Mouse (Mus musculus): ENCODE results near the gene Serpina9.

Gene Serpina9

GRCm38 (mm10) chr12:104013620-104014019 is at the start of gene Serpina9:
Gene Serpina9 (minus strand): TSS chr12:104013755.
- TF ChIP-seq CTCF (conservative IDR thresholded peaks at IDR 0.05; ENCODE audit: low read length) (no peak), NANOG (IDR thresholded peaks at IDR 0.05; ENCODE audit: borderline replicate concordance, low read length) (no peak), POU5F1 (IDR thresholded peaks at IDR 0.05; ENCODE audit: borderline replicate concordance, low read length) (no peak)

GRCm38 (mm10) chr12:104061862-104062261 is 48.3 kb upstream of the Serpina9 start:
- Histone ChIP-seq H3K27me3 (ENCODE audit: insufficient read depth, low read length) (peaks cover 28% of the 10 kb centered on the region), H3K4me1 (replicated peaks; ENCODE audit: low read depth, low read length) (no peaks in the 10 kb centered on the region; the same call in 1 of the 2 replicates), H3K4me3 (replicated peaks; ENCODE audit: low read length) (no peak overlapping the region), H3K9me3 (ENCODE audit: low read length) (no peaks in the 10 kb centered on the region), H3K36me3 (ENCODE audit: insufficient read depth, low read length) (no peaks in the 10 kb centered on the region)
- TF ChIP-seq CTCF (conservative IDR thresholded peaks at IDR 0.05; ENCODE audit: low read length) (no peak), NANOG (IDR thresholded peaks at IDR 0.05; ENCODE audit: borderline replicate concordance, low read length) (no peak), POU5F1 (IDR thresholded peaks at IDR 0.05; ENCODE audit: borderline replicate concordance, low read length) (no peak)

More at GRCm38 (mm10) chr12:104013620-104014019, at the start of gene Serpina9:
- H3K4me3 ChIP-seq (replicated peaks; ENCODE audit: low read length), result no peak within 1 kb of the TSS
- H3K4me1 ChIP-seq (replicated peaks; ENCODE audit: low read depth, low read length), result no peaks in the 10 kb centered on the region
- no peaks in the 10 kb centered on the region for H3K27me3 ChIP-seq (ENCODE audit: insufficient read depth, low read length)
- no peaks in the 10 kb centered on the region for H3K36me3 ChIP-seq (ENCODE audit: insufficient read depth, low read length)
- H3K9me3 ChIP-seq (ENCODE audit: low read length), result peaks cover 3% of the 10 kb centered on the region; the same call in 1 of the 2 replicates

GRCm38 (mm10) chr12:104060126-104060525 is 46.6 kb upstream of the Serpina9 start:
- no peak overlapping the region for H3K4me3 ChIP-seq (replicated peaks; ENCODE audit: low read length)
- H3K27me3 ChIP-seq (ENCODE audit: insufficient read depth, low read length), result peaks cover 35% of the 10 kb centered on the region
- no peaks in the 10 kb centered on the region; the same call in 1 of the 2 replicates for H3K4me1 ChIP-seq (replicated peaks; ENCODE audit: low read depth, low read length)
- H3K9me3 ChIP-seq (ENCODE audit: low read length), result no peaks in the 10 kb centered on the region
- H3K36me3 ChIP-seq (ENCODE audit: insufficient read depth, low read length), result no peaks in the 10 kb centered on the region
- no peak for TF ChIP-seq CTCF (conservative IDR thresholded peaks at IDR 0.05; ENCODE audit: low read length)

- Histone ChIP-seq H3K4me3 (replicated peaks; ENCODE audit: low read length) (no peak overlapping the region), H3K9me3 (ENCODE audit: low read length) (no peaks in the 10 kb centered on the region), H3K4me1 (replicated peaks; ENCODE audit: low read depth, low read length) (no peaks in the 10 kb centered on the region), H3K27me3 (ENCODE audit: insufficient read depth, low read length) (peaks cover 25% of the 10 kb centered on the region), H3K36me3 (ENCODE audit: insufficient read depth, low read length) (no peaks in the 10 kb centered on the region)
- no peak for TF ChIP-seq NANOG (IDR thresholded peaks at IDR 0.05; ENCODE audit: borderline replicate concordance, low read length)
- no peak for TF ChIP-seq POU5F1 (IDR thresholded peaks at IDR 0.05; ENCODE audit: borderline replicate concordance, low read length)
- TF ChIP-seq CTCF (conservative IDR thresholded peaks at IDR 0.05; ENCODE audit: low read length), result no peak
Observed at GRCm38 (mm10) chr12:104057531-104057930, 44.0 kb upstream of the Serpina9 start.

- no peaks in the 10 kb centered on the region for H3K4me1 ChIP-seq (replicated peaks; ENCODE audit: low read depth, low read length)
- no peaks in the 10 kb centered on the region for H3K36me3 ChIP-seq (ENCODE audit: insufficient read depth, low read length)
- H3K4me3 ChIP-seq (replicated peaks; ENCODE audit: low read length), result no peak overlapping the region
- peaks cover 23% of the 10 kb centered on the region for H3K27me3 ChIP-seq (ENCODE audit: insufficient read depth, low read length)
- H3K9me3 ChIP-seq (ENCODE audit: low read length), result no peaks in the 10 kb centered on the region
- no peak for TF ChIP-seq POU5F1 (IDR thresholded peaks at IDR 0.05; ENCODE audit: borderline replicate concordance, low read length)
- TF ChIP-seq CTCF (conservative IDR thresholded peaks at IDR 0.05; ENCODE audit: low read length), result no peak
- TF ChIP-seq NANOG (IDR thresholded peaks at IDR 0.05; ENCODE audit: borderline replicate concordance, low read length), result no peak
Observed at GRCm38 (mm10) chr12:104057050-104057449, 43.5 kb upstream of the Serpina9 start.

DNA sequence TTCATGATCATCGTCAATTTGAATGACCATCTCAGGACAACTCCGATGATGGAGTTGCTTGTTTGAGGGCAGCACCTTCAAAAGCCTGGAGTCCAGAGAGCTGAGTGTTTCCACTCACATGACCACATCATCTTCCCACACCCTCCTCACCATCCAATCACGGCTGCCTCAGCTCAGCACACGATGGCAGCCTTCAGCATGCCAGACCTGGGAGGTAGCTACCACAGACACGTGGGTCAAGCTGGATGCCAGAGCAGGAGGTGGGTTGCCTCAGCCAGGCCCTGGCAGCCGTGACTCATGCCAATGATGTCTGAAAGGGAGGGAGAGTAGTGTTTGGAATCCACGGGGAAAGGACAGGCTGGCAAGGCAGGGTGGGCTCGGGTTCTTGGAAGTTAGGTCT is 42.2 kb upstream of the Serpina9 start:
- Histone ChIP-seq H3K4me3 (replicated peaks; ENCODE audit: low read length) (no peak overlapping the region), H3K9me3 (ENCODE audit: low read length) (no peaks in the 10 kb centered on the region), H3K4me1 (replicated peaks; ENCODE audit: low read depth, low read length) (no peaks in the 10 kb centered on the region), H3K27me3 (ENCODE audit: insufficient read depth, low read length) (peaks cover 22% of the 10 kb centered on the region), H3K36me3 (ENCODE audit: insufficient read depth, low read length) (no peaks in the 10 kb centered on the region)
- TF ChIP-seq POU5F1 (IDR thresholded peaks at IDR 0.05; ENCODE audit: borderline replicate concordance, low read length) (no peak), NANOG (IDR thresholded peaks at IDR 0.05; ENCODE audit: borderline replicate concordance, low read length) (no peak), CTCF (conservative IDR thresholded peaks at IDR 0.05; ENCODE audit: low read length) (no peak)

GRCm38 (mm10) chr12:104053995-104054394 is 40.4 kb upstream of the Serpina9 start:
- H3K4me1 ChIP-seq (replicated peaks; ENCODE audit: low read depth, low read length), result no peaks in the 10 kb centered on the region
- TF ChIP-seq NANOG (IDR thresholded peaks at IDR 0.05; ENCODE audit: borderline replicate concordance, low read length) (no peak), CTCF (conservative IDR thresholded peaks at IDR 0.05; ENCODE audit: low read length) (no peak), POU5F1 (IDR thresholded peaks at IDR 0.05; ENCODE audit: borderline replicate concordance, low read length) (no peak)
- H3K27me3 ChIP-seq (ENCODE audit: insufficient read depth, low read length), result peaks cover 14% of the 10 kb centered on the region
- no peak overlapping the region for H3K4me3 ChIP-seq (replicated peaks; ENCODE audit: low read length)
- no peaks in the 10 kb centered on the region for H3K36me3 ChIP-seq (ENCODE audit: insufficient read depth, low read length)
- H3K9me3 ChIP-seq (ENCODE audit: low read length), result no peaks in the 10 kb centered on the region

GRCm38 (mm10) chr12:104045713-104046112 is 32.2 kb upstream of the Serpina9 start:
- no peaks in the 10 kb centered on the region for H3K36me3 ChIP-seq (ENCODE audit: insufficient read depth, low read length)
- H3K27me3 ChIP-seq (ENCODE audit: insufficient read depth, low read length), result no peaks in the 10 kb centered on the region
- H3K4me3 ChIP-seq (replicated peaks; ENCODE audit: low read length), result no peak overlapping the region
- no peaks in the 10 kb centered on the region for H3K9me3 ChIP-seq (ENCODE audit: low read length)
- no peak for TF ChIP-seq POU5F1 (IDR thresholded peaks at IDR 0.05; ENCODE audit: borderline replicate concordance, low read length)
- TF ChIP-seq CTCF (conservative IDR thresholded peaks at IDR 0.05; ENCODE audit: low read length), result no peak
- no peak for TF ChIP-seq NANOG (IDR thresholded peaks at IDR 0.05; ENCODE audit: borderline replicate concordance, low read length)
- peaks cover 7% of the 10 kb centered on the region; the same call in 1 of the 2 replicates for H3K4me1 ChIP-seq (replicated peaks; ENCODE audit: low read depth, low read length)

DNA sequence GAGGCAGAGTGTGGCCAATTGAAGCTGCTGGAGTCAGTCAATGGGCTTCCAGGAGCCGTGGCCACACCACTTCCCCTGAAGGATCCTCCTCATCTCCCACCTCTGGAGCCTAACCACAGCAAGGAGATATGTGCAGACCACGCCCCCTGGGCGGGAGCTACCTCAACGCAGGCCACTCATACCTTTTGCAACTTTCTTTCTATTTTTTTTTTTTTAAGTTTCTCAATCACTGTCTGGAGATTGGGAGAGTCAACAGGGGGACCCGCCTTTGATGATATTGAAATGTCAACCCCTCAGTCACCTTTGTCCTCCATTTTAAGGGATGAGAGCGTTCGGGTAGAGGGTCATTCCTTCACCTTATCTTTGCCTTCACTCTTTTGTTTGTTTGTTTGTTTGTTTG is 30.8 kb upstream of the Serpina9 start, which contains the start of gene Serpina12:
TSS of gene Serpina12 (minus strand) at position 101 of the 400 bp plus-strand sequence.
- Histone ChIP-seq H3K9me3 (ENCODE audit: low read length) (no peaks in the 10 kb centered on the region), H3K36me3 (ENCODE audit: insufficient read depth, low read length) (no peaks in the 10 kb centered on the region), H3K4me1 (replicated peaks; ENCODE audit: low read depth, low read length) (peaks cover 7% of the 10 kb centered on the region; the same call in 1 of the 2 replicates), H3K4me3 (replicated peaks; ENCODE audit: low read length) (no peak within 1 kb of the TSS), H3K27me3 (ENCODE audit: insufficient read depth, low read length) (no peaks in the 10 kb centered on the region)
- TF ChIP-seq CTCF (conservative IDR thresholded peaks at IDR 0.05; ENCODE audit: low read length) (no peak), NANOG (IDR thresholded peaks at IDR 0.05; ENCODE audit: borderline replicate concordance, low read length) (no peak), POU5F1 (IDR thresholded peaks at IDR 0.05; ENCODE audit: borderline replicate concordance, low read length) (no peak)

Measured in E14TG2a.4 (cell line).